In the genomic region with DNA sequence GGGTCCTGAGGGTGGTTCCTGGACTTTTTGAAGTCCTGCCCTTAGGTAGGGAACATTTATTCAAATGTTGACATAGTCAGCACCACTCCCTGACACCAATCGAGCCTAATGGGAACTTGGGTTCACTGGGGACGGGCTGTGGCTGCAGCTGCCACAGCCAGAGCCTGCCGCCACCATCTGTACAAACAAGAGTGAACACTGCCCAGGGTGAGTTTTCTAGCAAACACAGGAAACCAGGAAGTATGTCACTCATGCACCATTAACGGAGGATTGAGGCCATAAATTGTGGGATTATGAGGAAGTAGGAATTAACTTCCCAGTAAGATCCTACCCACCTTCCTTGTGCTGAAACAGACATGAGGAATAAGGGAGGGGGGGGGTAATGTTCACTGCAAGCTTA, we compare ENCODE assay signal across 32 mouse cellular contexts. TPM values are rescaled to one million over a fixed set of nuclear protein-coding genes. Genes with fewer than 3 reads are reported as not detected.
DNase-seq lines count a peak whose midpoint lies in the region; ATAC-seq and TF ChIP-seq lines count a peak whose summit lies in the region.
"Had no signal": no experiment of that assay in that cellular context is flagged by ENCODE, and none has a peak within 500 bp of the region (broad histone marks: within the 10 kb centered on the region; RNA-seq: fewer than 3 reads in every experiment).

No protein-coding gene starts in this region.

- no peaks in the 10 kb centered on the region for H3K4me1 ChIP-seq in intestine, embryonic 14.5 days (replicated peaks; ENCODE audit: control insufficient read depth, insufficient read depth, low read length)
- no peaks in the 10 kb centered on the region for H3K4me1 ChIP-seq in intestine, postnatal 0 days (replicated peaks; ENCODE audit: control insufficient read depth, insufficient read depth, low read length)
- H3K4me1 ChIP-seq in small intestine, adult 2 months (ENCODE audit: control insufficient read depth, insufficient read depth, insufficient read length, low read length) = peaks cover 7% of the 10 kb centered on the region; the same call in 1 of the 2 replicates
- H3K4me1 ChIP-seq in neural tube, embryonic 15.5 days = no peaks in the 10 kb centered on the region
- H3K4me1 ChIP-seq: embryonic facial prominence, embryonic 10.5 days; embryonic facial prominence, embryonic 13.5 days; forebrain, embryonic 13.5 days; hindbrain, embryonic 10.5 days; hindbrain, embryonic 13.5 days had no signal

- no peaks in the 10 kb centered on the region for H3K36me3 ChIP-seq in intestine, embryonic 14.5 days (ENCODE audit: control insufficient read depth, insufficient read depth, low read length)
- no peaks in the 10 kb centered on the region for H3K36me3 ChIP-seq in intestine, postnatal 0 days (ENCODE audit: control insufficient read depth, insufficient read depth)
- H3K36me3 ChIP-seq in small intestine, adult 2 months (ENCODE audit: control insufficient read depth, insufficient read depth, low read length) = no peaks in the 10 kb centered on the region
- no peaks in the 10 kb centered on the region for H3K36me3 ChIP-seq in neural tube, embryonic 15.5 days
- H3K36me3 ChIP-seq: embryonic facial prominence, embryonic 10.5 days; embryonic facial prominence, embryonic 13.5 days; hindbrain, embryonic 10.5 days; hindbrain, embryonic 13.5 days had no signal

- intact Hi-C loops in left cerebral cortex, postnatal 10 days (cut with DNase I) = no loop called here

- no peak overlapping the region for H3K27ac ChIP-seq in intestine, embryonic 14.5 days (ENCODE audit: low read depth)
- H3K27ac ChIP-seq in intestine, postnatal 0 days (ENCODE audit: low read depth, low read length) = no peak overlapping the region
- peak overlapping the region; percentile 43 for H3K27ac ChIP-seq in small intestine, adult 2 months (ENCODE audit: insufficient read depth, low read depth, low read length)
- H3K27ac ChIP-seq in neural tube, embryonic 15.5 days (replicated peaks) = no peak overlapping the region
- H3K27ac ChIP-seq: embryonic facial prominence, embryonic 10.5 days; embryonic facial prominence, embryonic 13.5 days; forebrain, embryonic 13.5 days; gastrocnemius, adult 2 months; hindbrain, embryonic 10.5 days; hindbrain, embryonic 13.5 days; hindbrain, postnatal 0 days had no signal

- DNase-seq in intestine, embryonic 14.5 days (ENCODE audit: low spot score) = no peak
- no peak for DNase-seq in left cerebral cortex, postnatal 10 days (ENCODE audit: extremely low spot score in 1 of 2, low spot score in 2 of 2)
- DNase-seq: adrenal gland, adult 2 months; adrenal gland, postnatal 14 days; cerebellum, adult 11 months; cerebellum, adult 2 months; cerebellum, adult 9-11 months; cerebellum, postnatal 25 days; forebrain, postnatal 0 days; gastrocnemius, adult 2 months; gastrocnemius, postnatal 14 days; heart, adult 11 months; kidney, adult 2 months had no signal

- no peak for TF ChIP-seq POLR2A in small intestine, adult 2 months (IDR thresholded peaks at IDR 0.05; ENCODE audit: low read depth, low read length)

- H3K9ac ChIP-seq in intestine, embryonic 14.5 days (ENCODE audit: low read length) = no peak overlapping the region
- H3K9ac ChIP-seq in intestine, postnatal 0 days (ENCODE audit: low read depth, low read length) = no peak overlapping the region
- no peak overlapping the region for H3K9ac ChIP-seq in neural tube, embryonic 15.5 days (replicated peaks)
- H3K9ac ChIP-seq: embryonic facial prominence, embryonic 13.5 days; forebrain, embryonic 13.5 days; forebrain, postnatal 0 days; hindbrain, embryonic 13.5 days had no signal

- no peak overlapping the region for H3K4me3 ChIP-seq in intestine, embryonic 14.5 days (ENCODE audit: low read depth, low read length)
- no peak overlapping the region for H3K4me3 ChIP-seq in intestine, postnatal 0 days (ENCODE audit: low read depth, low read length)
- H3K4me3 ChIP-seq in small intestine, adult 2 months (ENCODE audit: low read depth, low read length) = no peak overlapping the region
- no peak overlapping the region for H3K4me3 ChIP-seq in neural tube, embryonic 15.5 days (replicated peaks)
- H3K4me3 ChIP-seq: embryonic facial prominence, embryonic 10.5 days; embryonic facial prominence, embryonic 13.5 days; erythroblast, embryonic 14.5 days; forebrain, embryonic 13.5 days; gastrocnemius, adult 2 months; hindbrain, embryonic 10.5 days; hindbrain, embryonic 13.5 days had no signal

- no peaks in the 10 kb centered on the region for H3K27me3 ChIP-seq in intestine, embryonic 14.5 days (replicated peaks; ENCODE audit: control insufficient read depth, insufficient read depth, low read length)
- H3K27me3 ChIP-seq in intestine, postnatal 0 days (replicated peaks; ENCODE audit: control insufficient read depth, insufficient read depth, low read length) = no peaks in the 10 kb centered on the region
- no peaks in the 10 kb centered on the region for H3K27me3 ChIP-seq in small intestine, adult 2 months (ENCODE audit: control insufficient read depth, insufficient read depth, low read length)
- H3K27me3 ChIP-seq in neural tube, embryonic 15.5 days (replicated peaks) = no peaks in the 10 kb centered on the region
- H3K27me3 ChIP-seq: embryonic facial prominence, embryonic 13.5 days; forebrain, embryonic 13.5 days; hindbrain, embryonic 13.5 days had no signal

- 45% methylated on average over 4 of the region's 4 CpGs for WGBS in intestine, embryonic 14.5 days
- 13% methylated on average over 4 of the region's 4 CpGs for WGBS in intestine, postnatal 0 days
- WGBS in small intestine, adult 2 months = 12% methylated on average over 4 of the region's 4 CpGs
- WGBS in neural tube, embryonic 15.5 days = 73% methylated on average over 4 of the region's 4 CpGs

- TF ChIP-seq CTCF in intestine, postnatal 0 days (IDR thresholded peaks at IDR 0.05; ENCODE audit: low read depth) = no peak
- no peak for TF ChIP-seq CTCF in small intestine, adult 2 months (IDR thresholded peaks at IDR 0.05; ENCODE audit: extremely low read depth, insufficient read length, insufficient replicate concordance, low read depth, low read length)

- no peaks in the 10 kb centered on the region for H3K9me3 ChIP-seq in intestine, embryonic 14.5 days (ENCODE audit: control insufficient read depth, low read length)
- H3K9me3 ChIP-seq in intestine, postnatal 0 days (ENCODE audit: control insufficient read depth) = no peaks in the 10 kb centered on the region
- H3K9me3 ChIP-seq in neural tube, embryonic 15.5 days (replicated peaks) = no peaks in the 10 kb centered on the region
- H3K9me3 ChIP-seq: embryonic facial prominence, embryonic 10.5 days; forebrain, embryonic 13.5 days; hindbrain, embryonic 10.5 days; hindbrain, embryonic 13.5 days had no signal

- no peak overlapping the region for H3K4me2 ChIP-seq in intestine, embryonic 14.5 days (ENCODE audit: low read length)
- H3K4me2 ChIP-seq in intestine, postnatal 0 days (replicated peaks; ENCODE audit: low read depth) = no peak overlapping the region
- no peak overlapping the region for H3K4me2 ChIP-seq in neural tube, embryonic 15.5 days
- H3K4me2 ChIP-seq: embryonic facial prominence, embryonic 13.5 days; forebrain, embryonic 13.5 days; heart, embryonic 11.5 days; hindbrain, embryonic 13.5 days had no signal

- ATAC-seq in hematopoietic stem cell, adult 5-6 weeks (replicated peaks in 1 of 2; ENCODE audit: insufficient read depth in 1 of 2, low FRiP score in 2 of 2, low TSS enrichment in 1 of 2, low read depth in 1 of 2, poor library complexity in 2 of 2, severe bottlenecking in 2 of 2) = peak; percentile 49 to 63; a peak in 3 of 4 replicates
- ATAC-seq in intestine, embryonic 14.5 days (replicated peaks; ENCODE audit: low FRiP score, low TSS enrichment, low read depth) = 0 out of 2 replicates have a peak, but pooled peaks have one; percentile 60
- peak; percentile 85 for ATAC-seq in intestine, postnatal 0 days
- no peak for ATAC-seq in neural tube, embryonic 15.5 days (ENCODE audit: low FRiP score)
- ATAC-seq: CD4-positive, CD25-positive, alpha-beta regulatory T cell, adult 4 months; forebrain, embryonic 13.5 days; forebrain, postnatal 0 days; hindbrain, postnatal 0 days; inflammation-experienced regulatory T-cells, adult 6 months had no signal

RNA-seq across cellular contexts. Expression of a gene that starts 49.7 kb away (rescaled TPM):
- total RNA-seq in hematopoietic stem cell, adult 5-6 weeks (2017) = not detected in 2 replicates
- polyA plus RNA-seq in intestine, embryonic 14.5 days (2014; fragmentation: Nextera tagmentation; extraction: Ambion mirVana) = 0.50 and 0.77 TPM in 2 replicates
- 1.5 and 1.6 TPM in 2 replicates for polyA plus RNA-seq in intestine, postnatal 0 days (2015; fragmentation: Nextera tagmentation; extraction: Ambion mirVana)
- polyA plus RNA-seq in small intestine, adult 2 months (2012; rRNA removed) = 0.08 and 0.66 TPM in 2 replicates
- total RNA-seq in left cerebral cortex, postnatal 10 days (2021) = 1 to 10 TPM; 2.0 to 2.9 TPM
- 0.59 and 0.83 TPM in 2 replicates for polyA plus RNA-seq in neural tube, embryonic 15.5 days (2015; fragmentation: Nextera tagmentation; extraction: Ambion mirVana)
- total RNA-seq: adrenal gland, postnatal 14 days; common myeloid progenitor, adult 5-6 weeks; gastrocnemius, adult 2 months; heart, adult 8-10 months; MEL had no signal
- polyA plus RNA-seq: C2C12; CD4-positive, CD25-positive, alpha-beta regulatory T cell, adult 4 months; forebrain, embryonic 13.5 days; heart, postnatal 0 days; inflammation-experienced regulatory T-cells, adult 6 months had no signal
